Mouse (Mus musculus) heart, adult 2 months (tissue): ENCODE data around the gene Gm20696.
A peak's percentile ranks its signal among the peaks of the same experiment; 100 is the strongest.

Experiments used
- EP300 ChIP-seq: fragments of 200-500 bp; IDR thresholded peaks from 2 replicates; pipeline ENCODE4 v1.6.1; 2011; ENCODE audit warnings: low read depth, low read length, control low read depth; ENCODE audit not compliant: insufficient read depth
- POLR2A ChIP-seq: fragments of 200-500 bp; IDR thresholded peaks from 2 replicates; pipeline ENCODE4 v1.6.1; 2011; ENCODE audit warnings: mild to moderate bottlenecking, low read depth, low read length, control low read depth; ENCODE audit not compliant: insufficient read depth

DNA sequence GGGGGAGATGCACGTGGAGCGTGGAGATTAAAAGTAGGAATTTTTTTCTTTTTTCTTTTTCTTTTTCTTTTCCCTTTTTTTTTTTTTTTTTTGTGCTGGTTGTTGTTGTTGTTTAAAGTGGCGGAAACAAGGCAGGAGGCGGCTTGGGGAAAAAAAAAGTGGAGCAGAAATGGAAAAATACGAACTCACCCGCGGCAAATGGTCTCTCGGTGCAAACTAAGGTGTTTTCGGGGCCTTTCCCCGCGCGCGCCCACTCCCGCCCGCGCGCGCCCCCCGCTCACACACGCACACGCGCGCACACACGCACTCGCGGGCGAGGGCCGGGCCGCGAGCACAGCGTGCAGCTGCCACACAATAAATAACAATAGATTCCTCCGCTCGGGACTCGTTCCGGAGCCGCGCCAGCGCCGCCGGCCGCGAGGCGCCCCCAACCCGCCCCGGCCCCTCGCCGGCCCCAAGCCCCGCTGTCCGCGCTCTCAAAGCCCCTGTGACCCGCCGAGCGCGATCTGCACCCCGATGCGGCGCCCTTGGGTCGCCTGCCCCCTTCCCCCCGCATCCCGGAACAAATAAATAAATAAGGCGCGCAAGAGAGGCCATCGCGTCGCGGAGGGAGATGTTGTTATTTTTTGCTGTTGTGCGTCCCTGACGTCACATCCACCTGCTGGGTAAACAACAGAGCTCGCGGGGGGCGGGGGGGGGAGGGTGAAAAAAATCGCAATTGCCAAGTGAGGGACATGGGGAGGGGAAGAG is 144.1 kb downstream of the Gm20696 start, which contains the start of gene Foxp1:
- TF ChIP-seq POLR2A (peak; percentile 40; the same call in 1 of the 2 replicates), EP300 (no peak; the same call in 1 of the 2 replicates)
